Mouse (Mus musculus) embryonic fibroblast, embryonic 13.5 days (primary cell): Measurements from ENCODE around the gene Ankrd11.

Experiments used
- CTCF ChIP-seq: IDR thresholded peaks from 2 replicates; pipeline ENCODE4 v1.5.1; 2011; ENCODE audit warnings: mild to moderate bottlenecking, control low read depth, low read length, moderate library complexity, borderline replicate concordance; ENCODE audit not compliant: insufficient read depth
- POLR2A ChIP-seq: IDR thresholded peaks from 2 replicates; pipeline ENCODE4 v1.6.1; 2011; ENCODE audit warnings: low read depth, mild to moderate bottlenecking, control low read depth, low read length, moderate library complexity

GRCm38 (mm10) chr8:123041008-123041773 lies 886 bp downstream of the Ankrd11 start:
- TF ChIP-seq POLR2A (peak; percentile 52), CTCF (0 out of 2 replicates have a peak, but pooled peaks have one; percentile 9)
